Comparison of ENCODE assay signal across 10 mouse cellular contexts in the genomic region with DNA sequence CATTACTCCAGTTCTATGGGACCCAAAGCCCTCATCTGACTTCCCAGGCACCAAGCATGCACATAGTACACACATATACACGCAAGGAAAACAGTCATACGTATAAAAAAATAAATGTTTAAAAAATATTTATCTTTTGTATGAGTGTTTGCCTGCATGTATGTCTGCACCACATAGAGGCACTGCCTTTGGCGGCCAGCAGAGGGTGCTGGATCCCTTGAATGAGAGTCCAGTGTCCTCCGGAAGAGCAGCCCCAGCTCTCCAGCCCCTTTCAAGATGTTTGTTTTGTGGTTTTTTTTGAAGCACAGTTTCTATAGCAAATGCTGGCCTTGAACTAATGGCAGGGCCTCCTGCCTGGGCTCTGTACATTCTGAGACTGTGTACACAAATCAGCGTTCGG. TPM values are rescaled to one million over a fixed set of nuclear protein-coding genes. Genes with fewer than 3 reads are reported as not detected.
DNase-seq lines count a peak whose midpoint lies in the region; TF ChIP-seq lines count a peak whose summit lies in the region.
"Had no signal": no experiment of that assay in that cellular context is flagged by ENCODE, and none has a peak within 500 bp of the region (broad histone marks: within the 10 kb centered on the region; RNA-seq: fewer than 3 reads in every experiment).

No protein-coding gene starts in this region.

- peak; percentile 31 for DNase-seq in gastrocnemius, postnatal 14 days
- DNase-seq in gastrocnemius, postnatal 25 days = no peak
- DNase-seq in right cerebral cortex, postnatal 14 days = peak; percentile 38
- DNase-seq in right cerebral cortex, adult 18-20 months = no peak
- DNase-seq in c-Kit-positive CD71-positive TER-119-positive erythroid progenitor cells, embryonic 14.5 days (ENCODE audit: low spot score) = peak; percentile 31
- DNase-seq in kidney, postnatal 36 days = peak; percentile 52 to 81
- DNase-seq in spleen, adult 2 months (ENCODE audit: low read depth in 1 of 2, low spot score in 2 of 2) = peak in 1 of 2 experiments; percentile 26
- DNase-seq in right cerebral cortex, postnatal 36 days (ENCODE audit: low spot score in 2 of 2) = no peak

- intact Hi-C loops in gastrocnemius, postnatal 14 days (cut with DNase I; ENCODE audit: low total_unique reads) = no loop called here

- 91% methylated on average over 6 of the region's 6 CpGs for WGBS in spleen, adult 2 months

- no peak overlapping the region for H3K27ac ChIP-seq in spleen, adult 2 months (ENCODE audit: insufficient read depth, low read length)
- H3K27ac ChIP-seq: embryonic facial prominence, embryonic 12.5 days; liver, embryonic 15.5 days had no signal

- H3K4me1 ChIP-seq in spleen, adult 2 months (ENCODE audit: control insufficient read depth, insufficient read depth, insufficient read length) = no peaks in the 10 kb centered on the region
- H3K4me1 ChIP-seq: embryonic facial prominence, embryonic 12.5 days; liver, embryonic 15.5 days had no signal

- peak; percentile 38; the same call in 1 of the 2 replicates for TF ChIP-seq CTCF in spleen, adult 2 months (IDR thresholded peaks at IDR 0.05; ENCODE audit: extremely low read depth, insufficient read depth, insufficient read length, insufficient replicate concordance)

- no peaks in the 10 kb centered on the region for H3K27me3 ChIP-seq in spleen, adult 2 months (ENCODE audit: control insufficient read depth, insufficient read depth, low read length)
- H3K27me3 ChIP-seq: embryonic facial prominence, embryonic 12.5 days; liver, embryonic 15.5 days had no signal

- H3K36me3 ChIP-seq in spleen, adult 2 months (ENCODE audit: control insufficient read depth, insufficient read depth, low read length) = peaks cover 44% of the 10 kb centered on the region

- no peak for TF ChIP-seq POLR2A in spleen, adult 2 months (IDR thresholded peaks at IDR 0.05; ENCODE audit: low read depth, low read length)

- no peak overlapping the region for H3K4me3 ChIP-seq in spleen, adult 2 months (ENCODE audit: extremely low read depth, insufficient read depth, insufficient read length)
- H3K4me3 ChIP-seq: embryonic facial prominence, embryonic 12.5 days; liver, embryonic 15.5 days had no signal

RNA-seq across cellular contexts. Expression of gene B230219D22Rik, which starts 24.4 kb away (rescaled TPM):
- 10 to 100 TPM; 30.9 to 32.9 TPM for total RNA-seq in gastrocnemius, postnatal 14 days (2021)
- total RNA-seq in gastrocnemius, postnatal 25 days (2021) = 10 to 100 TPM; 25.7 to 29.7 TPM
- polyA plus RNA-seq in spleen, adult 2 months (2012; rRNA removed) = 16.2 and 18.2 TPM in 2 replicates

RNA-seq across cellular contexts. Expression of gene Ddx46, which starts 33.7 kb away (rescaled TPM):
- total RNA-seq in gastrocnemius, postnatal 14 days (2021) = 10 to 100 TPM; 19.7 to 21.2 TPM
- 10 to 100 TPM; 17.1 to 18.5 TPM for total RNA-seq in gastrocnemius, postnatal 25 days (2021)
- 10.4 and 12.3 TPM in 2 replicates for polyA plus RNA-seq in spleen, adult 2 months (2012; rRNA removed)

RNA-seq across cellular contexts. Expression of gene Caml, which starts 45.7 kb away (rescaled TPM):
- 10 to 100 TPM; 10.1 to 11.1 TPM for total RNA-seq in gastrocnemius, postnatal 14 days (2021)
- total RNA-seq in gastrocnemius, postnatal 25 days (2021) = 1 to 10 TPM; 8.2 to 9.2 TPM
- 7.6 and 8.5 TPM in 2 replicates for polyA plus RNA-seq in spleen, adult 2 months (2012; rRNA removed)

RNA-seq across cellular contexts. Expression of gene Txndc15, which starts 45.9 kb away (rescaled TPM):
- 10 to 100 TPM; 27.8 to 27.9 TPM for total RNA-seq in gastrocnemius, postnatal 14 days (2021)
- total RNA-seq in gastrocnemius, postnatal 25 days (2021) = 10 to 100 TPM; 27.1 to 28.2 TPM
- polyA plus RNA-seq in spleen, adult 2 months (2012; rRNA removed) = 18.6 and 21.2 TPM in 2 replicates

RNA-seq across cellular contexts. Expression of gene Pcbd2, which starts 58.6 kb away (rescaled TPM):
- 10 to 100 TPM; 23.4 to 24.0 TPM for total RNA-seq in gastrocnemius, postnatal 14 days (2021)
- 10 to 100 TPM; 20.2 to 22.0 TPM for total RNA-seq in gastrocnemius, postnatal 25 days (2021)
- 14.1 and 23.5 TPM in 2 replicates for polyA plus RNA-seq in spleen, adult 2 months (2012; rRNA removed)

Comparison
In these comparisons a context has a peak if more than half of its experiments do, and no peak if none do; other contexts are left out.
1. DNase-seq: peak in gastrocnemius, postnatal 14 days (single experiment), right cerebral cortex, postnatal 14 days (single experiment), c-Kit-positive CD71-positive TER-119-positive erythroid progenitor cells, embryonic 14.5 days (single experiment) and kidney, postnatal 36 days (2 of 2); none in gastrocnemius, postnatal 25 days (single experiment), right cerebral cortex, adult 18-20 months (single experiment) and right cerebral cortex, postnatal 36 days (0 of 2).